Mouse (Mus musculus): Measurements from ENCODE around the gene Rasl11b.

Rasl11b gene

DNA sequence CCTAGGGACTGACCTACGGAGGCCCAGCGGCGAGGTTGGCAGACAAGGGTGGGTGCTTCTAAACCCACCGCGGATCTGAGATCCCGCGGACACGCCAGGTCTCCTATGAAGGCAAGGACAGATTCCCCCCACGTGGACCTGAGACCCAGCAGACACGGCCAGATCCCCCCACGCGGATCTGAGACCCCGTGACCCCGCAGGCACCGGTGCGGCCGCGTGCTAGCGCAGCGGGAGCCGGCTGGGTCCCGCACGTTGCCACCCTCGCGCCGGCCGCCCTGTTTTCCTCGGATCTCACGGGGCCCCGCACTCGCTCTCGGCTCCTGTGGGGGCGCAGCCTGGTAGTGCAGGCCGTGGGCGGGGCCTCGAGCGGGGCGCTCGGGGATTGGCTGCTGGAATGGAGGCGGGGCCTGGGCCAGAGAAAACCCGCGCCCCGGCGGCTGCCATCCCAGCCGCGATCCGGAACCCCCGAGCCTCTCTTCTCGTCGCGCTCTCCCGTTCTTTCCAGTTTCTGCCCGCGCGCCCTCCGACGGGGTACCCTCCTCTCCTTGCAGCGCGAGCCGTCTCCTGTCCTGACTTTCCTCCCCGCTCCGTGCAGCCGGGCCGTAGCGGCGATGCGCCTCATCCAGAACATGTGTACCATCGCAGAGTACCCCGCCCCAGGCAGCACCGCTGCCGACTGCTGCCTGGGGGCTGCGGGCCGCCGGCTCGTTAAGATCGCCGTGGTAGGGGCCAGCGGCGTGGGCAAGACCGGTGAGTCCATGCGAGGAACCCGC lies at the start of gene Rasl11b:
Gene Rasl11b (plus strand): TSS at position 446 of the 773 bp plus-strand sequence.
- no peak for DNase-seq (ENCODE audit: low read depth, low spot score)

DNA sequence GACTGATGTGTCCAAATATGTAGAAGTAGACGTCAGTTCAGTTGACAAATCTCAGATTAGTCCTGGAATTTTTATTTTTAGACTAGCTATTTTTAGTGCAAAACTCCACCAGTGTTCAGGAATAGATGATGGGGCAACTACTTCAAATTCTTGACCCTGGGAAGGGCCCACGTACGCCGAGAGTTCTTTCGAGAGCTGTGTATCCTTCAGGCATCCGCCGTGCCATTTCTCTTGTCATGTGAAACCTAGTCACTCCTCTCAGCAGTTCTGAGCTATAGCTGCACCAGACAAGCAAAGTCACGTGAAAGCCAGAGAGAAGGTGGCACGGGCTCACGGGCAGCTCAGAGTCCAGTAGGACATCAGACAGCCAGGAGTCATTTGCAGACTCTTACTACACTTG lies 47.5 kb upstream of the Rasl11b start:
- no peak for DNase-seq (ENCODE audit: low read depth, low spot score)

- DNase-seq (ENCODE audit: low read depth, low spot score): no peak
Observed at GRCm38 (mm10) chr5:74149975-74150374, 45.1 kb upstream of the Rasl11b start.

DNA sequence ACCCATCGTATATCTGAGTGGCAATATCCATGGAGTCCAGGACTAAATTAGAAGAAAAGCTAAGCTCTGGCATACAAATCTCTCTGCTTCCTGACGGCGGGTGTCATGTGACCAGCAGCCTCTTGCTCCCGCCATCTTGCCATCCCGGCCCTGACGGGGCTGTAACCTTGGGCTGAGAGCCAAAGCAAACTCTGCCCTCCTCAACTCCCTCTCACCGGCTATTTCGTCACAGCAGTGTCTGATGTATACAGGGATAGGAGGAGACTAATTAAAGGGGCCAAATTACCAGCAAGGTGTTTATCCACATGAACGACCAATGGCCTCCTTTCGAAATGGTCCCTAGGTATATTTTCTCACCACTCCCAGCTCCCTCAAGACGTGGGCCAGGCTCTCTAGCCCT lies 43.3 kb upstream of the Rasl11b start:
- DNase-seq (ENCODE audit: low read depth, low spot score): no peak

- no peak for DNase-seq (ENCODE audit: low read depth, low spot score)
Observed at GRCm38 (mm10) chr5:74155860-74156351, 39.2 kb upstream of the Rasl11b start.

GRCm38 (mm10) chr5:74158929-74159632 lies 36.0 kb upstream of the Rasl11b start:
- DNase-seq (ENCODE audit: low read depth, low spot score): no peak

DNA sequence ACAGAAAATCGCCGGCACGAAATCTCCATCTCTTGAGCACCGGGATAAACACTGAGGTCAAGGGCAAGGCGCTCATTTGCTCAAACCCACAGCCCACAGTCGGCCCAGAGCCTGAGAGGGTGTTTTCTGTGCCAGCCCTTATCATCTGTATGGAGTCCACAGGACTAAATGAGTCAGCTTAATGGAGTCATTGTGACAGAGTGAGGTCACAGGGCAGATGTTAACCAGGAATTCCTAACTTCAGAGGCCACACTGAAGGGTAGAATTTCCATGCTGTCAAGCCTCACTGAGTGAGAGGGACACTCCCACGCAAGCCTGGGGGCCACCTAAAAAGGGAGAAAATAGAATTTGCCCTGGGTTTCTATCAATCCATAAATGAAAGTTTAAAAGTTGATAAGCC lies 35.2 kb upstream of the Rasl11b start:
- DNase-seq (ENCODE audit: low read depth, low spot score): no peak

DNA sequence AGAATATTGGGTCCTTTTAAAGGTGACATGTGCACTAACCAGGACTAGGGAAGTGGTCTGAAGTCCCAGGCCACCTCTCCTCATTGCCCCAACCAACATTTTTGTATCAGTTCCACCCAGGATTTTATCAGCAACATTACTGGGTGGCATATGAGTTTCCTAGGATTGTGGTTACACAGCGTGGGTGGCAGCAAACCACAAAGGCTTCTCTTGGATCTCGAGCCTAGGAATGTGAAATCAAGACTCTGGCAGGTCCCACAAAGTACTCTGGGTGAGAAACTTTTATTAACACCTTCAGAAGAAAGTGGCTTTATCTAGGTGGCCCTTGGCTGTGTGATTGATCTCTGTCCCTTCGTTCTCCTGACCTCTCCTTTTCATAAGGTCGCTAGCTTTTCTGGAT lies 34.7 kb upstream of the Rasl11b start:
- no peak for DNase-seq (ENCODE audit: low read depth, low spot score)

DNA sequence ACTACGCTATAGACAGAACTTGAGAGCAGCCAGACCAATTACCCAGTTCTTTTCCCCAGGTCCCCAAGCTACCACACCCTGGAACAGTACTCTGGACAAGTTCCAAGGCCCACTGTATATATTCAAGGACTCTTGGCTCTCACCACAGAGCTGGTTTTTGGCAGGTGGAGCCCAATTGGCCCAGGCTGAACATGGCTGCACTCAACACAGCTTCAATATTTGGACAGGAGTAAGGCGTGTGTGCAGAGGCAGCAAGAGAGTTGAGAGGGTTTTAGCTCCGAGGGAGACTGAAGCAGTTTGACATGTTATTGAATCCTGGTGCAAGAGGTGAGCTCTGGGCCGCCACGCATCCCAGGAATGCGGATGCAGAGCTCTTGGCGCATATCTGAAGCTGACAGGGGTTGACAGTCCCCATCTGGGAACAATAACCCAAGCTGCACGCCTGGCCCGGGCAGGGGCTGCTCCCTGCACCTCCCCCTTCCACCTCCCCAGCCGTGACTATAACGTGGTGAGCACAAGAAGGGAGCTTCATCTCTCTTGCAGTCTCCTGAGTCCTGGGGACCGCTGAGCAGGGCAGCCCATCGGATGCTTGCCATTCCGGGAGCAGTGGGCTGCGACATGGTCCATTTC lies 33.7 kb upstream of the Rasl11b start:
- no peak for DNase-seq (ENCODE audit: low read depth, low spot score)

DNA sequence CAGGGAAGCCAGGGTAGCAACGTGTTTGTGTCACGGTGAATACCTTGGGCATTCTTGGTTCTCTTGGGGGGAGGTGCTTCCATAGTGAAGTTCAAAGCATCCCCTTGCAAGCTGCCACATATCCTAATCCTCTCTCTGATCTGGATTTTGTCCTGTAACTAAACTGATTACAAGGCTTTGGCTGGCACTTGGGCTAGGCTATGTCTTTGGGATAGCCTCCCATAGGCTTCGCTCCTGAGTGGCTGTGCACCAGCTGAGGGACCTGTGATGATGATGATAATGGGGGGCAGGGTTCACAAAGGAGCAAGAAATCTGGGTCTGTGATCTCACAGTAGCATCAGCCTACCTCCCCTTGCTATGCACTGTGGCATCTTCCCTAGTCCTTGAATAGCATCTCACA lies 33.1 kb upstream of the Rasl11b start:
- DNase-seq (ENCODE audit: low read depth, low spot score): no peak

GRCm38 (mm10) chr5:74163141-74163540 lies 31.9 kb upstream of the Rasl11b start:
- DNase-seq (ENCODE audit: low read depth, low spot score): no peak

GRCm38 (mm10) chr5:74164547-74164946 lies 30.5 kb upstream of the Rasl11b start:
- no peak for DNase-seq (ENCODE audit: low read depth, low spot score)

DNA sequence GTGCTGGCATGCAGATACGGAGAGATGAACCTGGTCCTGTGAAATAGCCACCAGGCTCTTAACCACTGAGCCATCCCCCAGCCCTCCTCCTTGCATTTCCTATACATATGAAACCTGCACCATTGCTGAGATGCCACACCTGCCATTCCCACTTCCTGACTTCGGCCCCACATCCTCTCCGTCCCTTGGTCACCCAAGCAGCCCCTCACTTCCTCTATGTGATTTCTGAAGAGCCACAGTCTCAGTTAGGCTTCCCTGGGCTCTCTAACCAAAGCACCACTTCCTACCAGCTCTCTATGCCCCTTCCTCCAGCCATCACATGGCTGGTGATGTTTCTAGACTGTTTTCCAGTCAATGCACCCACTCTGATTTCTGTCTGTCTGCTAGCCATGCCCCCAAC lies 28.4 kb upstream of the Rasl11b start:
- no peak for DNase-seq (ENCODE audit: low read depth, low spot score)

GRCm38 (mm10) chr5:74168085-74168484 lies 27.0 kb upstream of the Rasl11b start:
- no peak for DNase-seq (ENCODE audit: low read depth, low spot score)

GRCm38 (mm10) chr5:74171768-74172167 lies 23.3 kb upstream of the Rasl11b start:
- DNase-seq (ENCODE audit: low read depth, low spot score): no peak

GRCm38 (mm10) chr5:74172208-74172607 lies 22.9 kb upstream of the Rasl11b start:
- DNase-seq (ENCODE audit: low read depth, low spot score): no peak

- no peak for DNase-seq (ENCODE audit: low read depth, low spot score)
Observed at GRCm38 (mm10) chr5:74173162-74173844, 21.8 kb upstream of the Rasl11b start.

DNA sequence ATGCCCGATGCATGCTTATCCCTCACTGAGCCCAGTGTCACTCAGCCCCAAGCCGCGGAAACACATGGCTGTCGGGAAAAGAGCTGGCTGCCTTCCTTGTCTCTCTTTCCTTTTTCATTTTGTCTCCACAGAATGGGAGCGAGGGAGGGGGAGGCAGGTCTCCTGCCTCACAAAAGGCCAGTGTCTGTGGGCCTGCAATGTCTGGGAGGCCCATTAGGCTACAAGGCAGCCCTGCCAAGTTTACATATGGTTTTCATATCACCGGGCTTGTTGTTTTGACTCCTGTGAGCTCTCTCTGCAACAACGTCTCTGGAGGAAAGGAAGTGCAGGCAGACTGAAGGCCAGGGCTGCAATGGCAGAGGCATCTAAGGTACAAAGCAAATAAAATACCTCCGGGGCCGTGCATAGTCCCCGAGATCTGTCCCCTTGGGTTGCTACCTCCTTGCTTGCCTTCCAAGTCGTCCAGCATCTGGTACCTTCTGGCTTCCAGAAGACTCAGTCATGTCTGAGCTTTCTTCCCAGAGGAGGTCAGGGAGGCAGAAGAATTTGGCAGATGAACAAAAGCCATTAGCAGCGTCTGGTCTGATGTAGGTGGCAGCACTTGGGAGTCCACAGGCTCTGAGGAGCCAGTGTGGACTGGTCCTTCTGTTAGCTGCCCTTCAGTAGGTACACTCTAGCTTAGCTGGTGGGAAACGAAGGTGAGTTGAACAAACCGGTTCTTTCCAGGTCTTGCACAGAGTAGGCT lies 19.4 kb upstream of the Rasl11b start:
- DNase-seq (ENCODE audit: low read depth, low spot score): no peak

GRCm38 (mm10) chr5:74180216-74180615 lies 14.9 kb upstream of the Rasl11b start:
- no peak for DNase-seq (ENCODE audit: low read depth, low spot score)

DNA sequence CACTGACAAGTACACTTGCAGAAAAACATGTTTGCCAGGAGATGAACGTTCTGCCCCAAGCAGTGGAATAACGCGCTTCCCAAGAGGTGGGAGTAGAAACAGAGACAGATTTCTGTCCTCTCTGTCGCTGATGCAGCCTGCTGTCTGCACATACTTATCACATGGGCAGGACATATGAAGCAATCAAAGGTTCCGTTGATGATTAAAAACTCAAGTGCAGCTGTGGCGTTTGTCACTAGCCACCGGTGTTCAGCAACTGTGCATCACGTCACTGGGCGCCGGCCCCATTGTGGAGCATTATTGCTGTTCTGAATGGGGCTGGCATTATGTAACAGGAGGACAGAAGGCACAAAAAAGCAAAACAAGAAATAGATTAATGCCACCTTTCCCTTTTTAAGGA lies 12.0 kb upstream of the Rasl11b start:
- no peak for DNase-seq (ENCODE audit: low read depth, low spot score)

DNA sequence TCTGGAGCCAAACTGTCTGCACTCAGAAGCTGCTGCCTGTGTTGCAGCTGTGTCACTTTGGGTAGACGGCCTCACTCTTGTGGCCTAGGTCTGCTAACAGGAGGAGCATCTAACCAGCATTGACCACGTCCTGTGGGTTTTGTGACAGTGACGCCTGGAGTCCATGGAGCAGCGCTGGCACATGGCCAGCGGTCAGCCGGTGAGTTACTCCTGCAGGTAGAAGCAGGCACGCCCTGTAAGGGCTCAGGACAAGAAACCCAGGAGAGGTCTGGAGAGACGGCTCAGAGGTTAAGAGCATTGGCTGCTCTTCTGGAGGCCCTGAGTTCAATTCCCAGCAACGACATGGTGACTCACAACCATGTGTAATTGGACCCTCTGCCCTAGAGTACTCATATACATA lies 10.5 kb upstream of the Rasl11b start:
- DNase-seq (ENCODE audit: low read depth, low spot score): no peak

Data from telencephalon, adult 2 months (tissue).